Mouse (Mus musculus): Measurements from ENCODE around the gene Actrt2.

DNA sequence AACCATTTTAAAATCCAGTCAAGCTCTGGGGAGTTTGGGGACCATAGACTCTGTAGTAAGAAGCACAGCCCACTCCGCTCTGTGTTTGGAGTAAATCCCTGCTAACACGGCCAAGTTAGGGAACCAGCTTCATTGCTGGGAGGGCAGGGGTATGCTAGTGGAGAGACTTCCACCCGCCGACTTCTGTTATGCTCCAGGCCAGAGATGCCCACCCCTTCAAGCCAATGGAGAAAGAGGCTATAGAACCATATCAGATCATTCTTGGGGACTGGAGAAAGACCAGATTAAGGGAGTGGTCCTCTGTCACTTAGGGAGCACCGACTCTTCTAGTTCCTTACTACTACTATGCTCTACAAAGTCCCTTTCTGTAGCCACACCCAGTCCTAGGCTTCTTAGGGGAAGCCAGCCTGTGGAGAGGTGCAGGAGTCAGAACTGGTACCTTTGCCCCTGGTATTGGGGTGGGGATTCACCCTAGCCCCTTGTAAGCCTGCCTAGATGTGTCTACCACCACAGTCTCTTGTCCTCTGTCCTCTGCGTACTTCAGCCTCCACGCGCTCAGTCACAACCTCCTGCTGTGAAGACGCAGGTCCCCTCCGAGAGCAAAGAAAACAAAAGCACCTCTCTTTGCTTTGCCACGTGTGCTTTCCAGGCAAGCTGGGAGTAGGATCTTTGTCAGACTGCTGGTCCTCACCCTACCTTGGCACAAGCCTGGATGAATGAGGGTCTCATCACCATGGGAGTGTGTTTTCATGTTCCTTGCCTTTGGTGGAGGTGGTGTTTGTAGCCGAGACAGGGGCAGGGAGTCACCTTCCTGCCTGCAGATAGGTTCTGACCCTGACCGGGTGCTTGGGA is 27.9 kb downstream of the Actrt2 start:
- no peak for TF ChIP-seq CTCF (IDR thresholded peaks at IDR 0.05; ENCODE audit: low read depth, low read length)
- TF ChIP-seq POLR2A (IDR thresholded peaks at IDR 0.05; ENCODE audit: extremely low read depth, insufficient read depth, low read length): no peak
